Mouse (Mus musculus): ENCODE results near the gene Dph1. TPM values are rescaled to one million over a fixed set of nuclear protein-coding genes. Genes with fewer than 3 reads are reported as not detected.

The Dph1 gene
- polyA plus RNA-seq, 1 experiment: 33.8 TPM

DNA sequence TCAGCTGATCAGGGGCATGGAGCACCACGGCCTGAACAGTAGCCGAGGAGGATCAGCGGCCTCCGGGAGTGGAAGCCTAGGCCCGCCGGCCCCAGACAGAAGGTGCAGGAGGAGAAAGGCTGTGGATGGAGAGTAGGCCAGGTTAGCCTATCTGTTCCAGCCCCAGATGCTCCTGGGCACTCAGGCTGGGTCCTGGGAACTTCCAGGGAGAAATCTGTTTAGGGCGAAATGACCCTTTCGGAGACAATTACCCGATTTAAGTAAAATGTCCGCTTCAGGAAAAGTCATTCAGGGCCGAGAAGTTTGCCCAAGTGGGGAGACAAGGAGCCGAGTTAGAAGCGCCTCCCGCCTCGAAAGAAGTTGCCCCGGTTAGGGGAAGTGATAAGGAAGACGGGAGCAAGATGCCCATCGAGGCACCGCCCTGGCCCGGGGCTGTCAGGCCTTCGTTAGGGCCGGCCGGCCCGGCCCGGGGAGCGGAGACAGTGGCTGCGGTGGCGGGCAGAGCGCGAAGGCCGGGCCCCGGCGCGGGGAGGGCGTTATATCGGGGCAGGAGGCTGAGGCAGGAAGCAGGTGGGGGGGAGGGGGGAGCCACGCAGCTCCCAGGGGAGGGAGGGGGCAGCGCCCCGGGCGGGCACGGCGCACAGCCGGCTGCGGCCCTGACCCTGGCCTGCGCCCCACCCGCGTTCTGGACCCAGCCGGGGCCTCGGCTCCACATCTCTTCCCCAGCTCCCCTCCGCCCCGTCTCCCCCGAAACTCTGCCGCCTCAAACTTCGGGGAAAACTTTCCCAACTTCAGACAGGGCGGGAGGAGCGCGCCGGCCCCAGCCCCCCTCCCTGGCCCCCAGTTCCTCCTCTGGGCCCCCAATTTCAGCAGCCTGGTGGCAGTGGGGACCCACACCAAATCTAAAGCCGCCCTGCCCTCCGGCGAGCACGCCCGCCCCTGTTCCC, 23.1 kb downstream of the Dph1 start:
- no peak for TF ChIP-seq CTCF (IDR thresholded peaks at IDR 0.05; ENCODE audit: borderline replicate concordance, control insufficient read depth, extremely low read depth, insufficient read depth, low read length, poor library complexity)
- TF ChIP-seq POLR2A (IDR thresholded peaks at IDR 0.05; ENCODE audit: control insufficient read depth, extremely low read depth, insufficient read depth, low read length, poor library complexity): no peak
- peaks cover 52% of the 10 kb centered on the region for H3K4me1 ChIP-seq (replicated peaks; ENCODE audit: control insufficient read depth, insufficient read depth, low read length)
- H3K27ac ChIP-seq (ENCODE audit: control insufficient read depth, insufficient read depth, low read length): no peak overlapping the region
- peaks cover 45% of the 10 kb centered on the region for H3K27me3 ChIP-seq (ENCODE audit: control insufficient read depth, insufficient read depth, low read length)
- 9% methylated on average over 56 of the region's 63 CpGs for WGBS
- H3K36me3 ChIP-seq (ENCODE audit: control insufficient read depth, insufficient read depth, low read length): peaks cover under 1% of the 10 kb centered on the region; the same call in 1 of the 2 replicates
- DNase-seq: no peak
- H3K4me3 ChIP-seq (ENCODE audit: control insufficient read depth, insufficient read depth, low read length): peak overlapping the region; percentile 27

DNA sequence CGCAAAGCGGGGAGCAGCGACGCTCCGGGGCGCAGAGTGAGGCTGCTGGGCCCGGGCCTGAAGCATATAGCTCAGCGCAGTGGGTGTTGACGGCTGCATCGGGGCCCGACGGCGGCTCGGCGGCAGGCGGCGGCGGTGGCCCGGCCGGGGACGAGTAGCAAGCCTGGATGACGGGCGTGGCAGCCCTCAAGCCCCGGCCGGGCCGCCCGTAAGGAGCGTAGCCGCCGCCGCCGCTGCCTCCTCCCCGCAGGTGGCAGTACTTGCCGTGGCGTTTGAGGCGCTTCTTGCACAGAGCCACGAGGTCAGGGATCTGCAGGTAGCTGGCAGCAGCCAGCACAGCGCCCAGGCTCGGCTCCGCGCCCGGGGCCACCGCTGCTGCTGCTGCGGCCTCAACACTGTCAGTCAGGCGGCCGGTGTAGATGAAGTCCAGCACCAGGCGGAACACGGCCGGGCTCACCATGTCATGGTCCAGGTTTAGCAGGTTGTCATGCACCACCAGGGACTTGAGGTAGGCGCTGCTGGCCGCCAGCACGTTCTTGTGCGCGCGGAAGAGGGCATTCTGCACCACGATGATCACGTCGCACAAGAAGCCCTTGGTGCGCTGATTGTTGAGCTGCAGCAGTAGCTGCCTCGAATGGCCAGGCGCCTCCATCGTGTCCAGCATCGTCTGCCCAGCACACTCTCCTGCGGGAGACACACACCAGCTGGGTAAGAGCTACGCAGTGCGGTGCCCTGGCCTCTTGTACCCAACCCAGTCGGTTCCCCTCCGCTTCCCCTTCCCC, 24.0 kb downstream of the Dph1 start:
- peaks cover 7% of the 10 kb centered on the region; the same call in 1 of the 2 replicates for H3K36me3 ChIP-seq (ENCODE audit: control insufficient read depth, insufficient read depth, low read length)
- no peak overlapping the region for H3K27ac ChIP-seq (ENCODE audit: control insufficient read depth, insufficient read depth, low read length)
- peaks cover 44% of the 10 kb centered on the region for H3K4me1 ChIP-seq (replicated peaks; ENCODE audit: control insufficient read depth, insufficient read depth, low read length)
- peak overlapping the region; percentile 16 for H3K4me3 ChIP-seq (ENCODE audit: control insufficient read depth, insufficient read depth, low read length)
- TF ChIP-seq POLR2A (IDR thresholded peaks at IDR 0.05; ENCODE audit: control insufficient read depth, extremely low read depth, insufficient read depth, low read length, poor library complexity) (no peak), CTCF (IDR thresholded peaks at IDR 0.05; ENCODE audit: borderline replicate concordance, control insufficient read depth, extremely low read depth, insufficient read depth, low read length, poor library complexity) (no peak)
- 6% methylated on average over 68 of the region's 68 CpGs for WGBS
- peak; percentile 51 for DNase-seq
- peaks cover 37% of the 10 kb centered on the region for H3K27me3 ChIP-seq (ENCODE audit: control insufficient read depth, insufficient read depth, low read length)

DNA sequence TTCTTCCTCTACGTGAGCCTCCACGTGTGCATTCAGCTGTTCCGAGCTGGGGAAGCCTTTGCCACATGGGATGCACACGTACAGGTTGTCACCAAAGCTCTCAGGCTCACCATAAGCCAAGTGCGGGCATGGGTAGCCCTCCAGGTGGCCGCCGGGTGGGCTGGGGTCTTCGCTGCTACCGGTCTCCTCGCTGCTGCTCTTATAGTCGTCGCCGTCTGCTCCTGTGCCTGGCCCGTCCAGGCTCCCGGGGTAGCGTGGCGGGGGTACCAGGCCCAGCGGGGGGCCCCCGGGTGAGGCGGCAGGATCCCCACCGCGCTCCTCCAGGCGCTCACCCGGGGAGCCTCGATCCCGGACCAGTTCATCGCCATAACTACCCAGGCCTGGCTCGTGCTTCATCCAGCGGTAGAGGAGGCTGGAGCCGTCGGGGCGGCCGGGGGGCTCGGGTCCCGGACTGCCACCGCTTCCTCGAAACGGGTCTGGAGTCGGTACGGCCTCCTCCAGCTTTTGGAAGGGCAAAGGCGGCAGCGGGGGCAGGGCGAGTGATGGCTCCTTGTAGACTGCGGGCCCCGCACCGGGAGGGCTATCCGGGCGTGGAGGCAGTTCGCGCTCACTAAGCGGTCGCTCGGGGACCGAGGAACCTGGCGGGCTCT, 24.7 kb downstream of the Dph1 start:
- no peak for DNase-seq
- Histone ChIP-seq H3K27ac (ENCODE audit: control insufficient read depth, insufficient read depth, low read length) (no peak overlapping the region), H3K36me3 (ENCODE audit: control insufficient read depth, insufficient read depth, low read length) (peaks cover 7% of the 10 kb centered on the region; the same call in 1 of the 2 replicates), H3K4me1 (replicated peaks; ENCODE audit: control insufficient read depth, insufficient read depth, low read length) (peaks cover 41% of the 10 kb centered on the region), H3K4me3 (ENCODE audit: control insufficient read depth, insufficient read depth, low read length) (0 out of 2 replicates have a peak overlapping the region, but pooled peaks have one; percentile 16), H3K27me3 (ENCODE audit: control insufficient read depth, insufficient read depth, low read length) (peaks cover 35% of the 10 kb centered on the region)
- TF ChIP-seq CTCF (IDR thresholded peaks at IDR 0.05; ENCODE audit: borderline replicate concordance, control insufficient read depth, extremely low read depth, insufficient read depth, low read length, poor library complexity): no peak
- TF ChIP-seq POLR2A (IDR thresholded peaks at IDR 0.05; ENCODE audit: control insufficient read depth, extremely low read depth, insufficient read depth, low read length, poor library complexity): no peak
- 18% methylated on average over 53 of the region's 55 CpGs for WGBS

DNA sequence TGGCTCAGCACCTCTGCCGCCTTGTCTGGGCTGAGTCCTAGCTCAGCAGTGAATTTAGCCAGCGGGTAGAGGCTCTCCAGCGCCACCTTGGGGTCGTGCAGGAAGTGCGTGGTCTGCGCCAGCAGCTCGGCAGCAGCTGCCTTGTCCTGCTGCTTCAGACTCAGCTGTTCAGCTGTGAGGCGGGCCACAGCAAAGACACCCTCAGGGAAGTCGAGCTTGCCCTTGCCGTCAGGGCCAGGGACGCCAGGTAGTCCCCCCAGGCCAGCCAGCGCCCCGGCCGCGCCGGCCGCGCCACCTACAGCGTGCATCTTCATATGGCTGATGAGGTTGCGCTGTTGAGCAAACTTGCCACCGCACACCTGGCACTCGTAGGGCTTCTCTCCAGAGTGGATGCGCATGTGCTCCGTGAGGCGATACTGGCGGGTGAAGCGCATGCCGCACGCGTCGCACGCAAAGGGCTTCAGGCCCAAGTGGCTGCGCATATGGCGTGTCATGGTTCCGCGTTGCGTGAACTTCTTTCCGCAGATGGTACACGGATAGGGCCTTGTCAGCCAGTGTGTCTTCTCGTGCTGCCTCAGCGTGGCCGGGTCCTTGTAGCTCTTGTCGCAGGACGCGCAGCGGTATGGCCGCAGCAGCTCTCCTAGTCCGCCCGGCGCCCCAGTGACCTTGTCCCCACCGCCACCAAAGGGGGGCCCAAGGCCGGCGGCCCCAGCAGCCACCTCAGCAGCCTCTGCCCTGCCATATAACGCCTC, 25.4 kb downstream of the Dph1 start:
- Histone ChIP-seq H3K27me3 (ENCODE audit: control insufficient read depth, insufficient read depth, low read length) (peaks cover 35% of the 10 kb centered on the region), H3K4me3 (ENCODE audit: control insufficient read depth, insufficient read depth, low read length) (no peak overlapping the region; the same call in 1 of the 2 replicates), H3K4me1 (replicated peaks; ENCODE audit: control insufficient read depth, insufficient read depth, low read length) (peaks cover 41% of the 10 kb centered on the region), H3K27ac (ENCODE audit: control insufficient read depth, insufficient read depth, low read length) (no peak overlapping the region), H3K36me3 (ENCODE audit: control insufficient read depth, insufficient read depth, low read length) (peaks cover 7% of the 10 kb centered on the region; the same call in 1 of the 2 replicates)
- TF ChIP-seq POLR2A (IDR thresholded peaks at IDR 0.05; ENCODE audit: control insufficient read depth, extremely low read depth, insufficient read depth, low read length, poor library complexity): no peak
- peak; percentile 92; the same call in 1 of the 2 replicates for TF ChIP-seq CTCF (IDR thresholded peaks at IDR 0.05; ENCODE audit: borderline replicate concordance, control insufficient read depth, extremely low read depth, insufficient read depth, low read length, poor library complexity)
- DNase-seq: peak; percentile 83
- 10% methylated on average over 54 of the region's 54 CpGs for WGBS

DNA sequence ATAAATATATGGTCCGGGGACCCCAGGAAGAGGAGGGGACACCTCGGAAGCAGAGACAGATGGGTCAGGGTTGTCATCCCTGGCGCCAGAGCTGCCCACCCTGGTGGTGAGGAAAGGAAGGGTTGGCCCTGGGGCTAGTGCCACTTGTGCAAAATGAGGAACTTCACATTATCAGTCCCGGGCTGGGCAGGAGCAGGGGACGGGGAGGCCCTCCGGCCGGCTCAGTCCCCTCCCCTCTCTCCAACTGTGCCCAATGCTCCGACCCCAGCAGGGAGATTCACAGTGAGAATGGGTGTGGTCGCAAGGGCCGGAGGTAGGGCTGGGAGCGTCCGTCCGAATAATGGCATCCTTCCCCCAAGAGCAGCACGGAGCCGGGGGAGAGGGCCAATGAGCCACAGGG, 26.3 kb downstream of the Dph1 start:
- TF ChIP-seq POLR2A (IDR thresholded peaks at IDR 0.05; ENCODE audit: control insufficient read depth, extremely low read depth, insufficient read depth, low read length, poor library complexity) (no peak), CTCF (IDR thresholded peaks at IDR 0.05; ENCODE audit: borderline replicate concordance, control insufficient read depth, extremely low read depth, insufficient read depth, low read length, poor library complexity) (no peak)
- H3K36me3 ChIP-seq (ENCODE audit: control insufficient read depth, insufficient read depth, low read length): peaks cover 7% of the 10 kb centered on the region; the same call in 1 of the 2 replicates
- peaks cover 33% of the 10 kb centered on the region for H3K27me3 ChIP-seq (ENCODE audit: control insufficient read depth, insufficient read depth, low read length)
- no peak overlapping the region for H3K27ac ChIP-seq (ENCODE audit: control insufficient read depth, insufficient read depth, low read length)
- WGBS: 32% methylated on average over 15 of the region's 15 CpGs
- no peak for DNase-seq
- H3K4me3 ChIP-seq (ENCODE audit: control insufficient read depth, insufficient read depth, low read length): no peak overlapping the region
- peaks cover 34% of the 10 kb centered on the region for H3K4me1 ChIP-seq (replicated peaks; ENCODE audit: control insufficient read depth, insufficient read depth, low read length)

All from thymus, adult 2 months (tissue).